Mouse (Mus musculus) hematopoietic stem cell, adult 5-6 weeks (primary cell): ENCODE results near the gene A2ml1. TPM values are rescaled to one million over a fixed set of nuclear protein-coding genes. Genes with fewer than 3 reads are reported as not detected.

Experiments used
- ATAC-seq, 2 experiments: fragments of 125-278 bp in 1 of 2; replicated peaks in 1 of 2; 2 replicates each; pipeline ENCODE4 v1.8.0; 2016 to 2017; ENCODE audit warnings: inconsistent platforms in 2 of 2, mild to moderate bottlenecking in 2 of 2, moderate number of reproducible peaks in 2 of 2, low read depth in 1 of 2, moderate TSS enrichment in 1 of 2; ENCODE audit not compliant: low FRiP score in 2 of 2, poor library complexity in 2 of 2, severe bottlenecking in 2 of 2, insufficient read depth in 1 of 2, low TSS enrichment in 1 of 2
- total RNA-seq: library from RNA; stranded (forward); fragments of 172-1452, 232-1000 nt; gene quantifications from 2 replicates; pipeline ENCODE4 v1.2.3, GENCODE M21; 2017

Gene A2ml1
- total RNA-seq, 1 experiment from 2014 or later = not detected

GRCm38 (mm10) chr6:128504743-128505142, 76.7 kb downstream of the A2ml1 start:
- ATAC-seq = no peak

- ATAC-seq = no peak
Observed at GRCm38 (mm10) chr6:128495346-128495745, 86.1 kb downstream of the A2ml1 start.

GRCm38 (mm10) chr6:128494646-128495331, 86.6 kb downstream of the A2ml1 start:
- ATAC-seq = no peak

GRCm38 (mm10) chr6:128491916-128492315, 89.5 kb downstream of the A2ml1 start:
- ATAC-seq = no peak

- no peak for ATAC-seq
Observed at GRCm38 (mm10) chr6:128490141-128490540, 91.3 kb downstream of the A2ml1 start.

Other genes starting within 250 kb of the A2ml1 start
- gene Tulp3, start 225.8 kb downstream of the A2ml1 start, total RNA-seq = 0.56 and 1.5 TPM in 2 replicates
- 49.2 and 50.2 TPM in 2 replicates for gene Rhno1, start 218.7 kb downstream of the A2ml1 start, total RNA-seq
- 11.6 and 15.2 TPM in 2 replicates for gene Foxm1, start 218.6 kb downstream of the A2ml1 start, total RNA-seq
- gene Tex52, start 206.2 kb downstream of the A2ml1 start, total RNA-seq = not detected in 2 replicates
- gene Gm44596, start 206.1 kb downstream of the A2ml1 start, total RNA-seq = not detected in 2 replicates
- not detected in 2 replicates for gene Nrip2, start 182.3 kb downstream of the A2ml1 start, total RNA-seq
- gene Itfg2, start 156.7 kb downstream of the A2ml1 start, total RNA-seq = 32.2 and 51.9 TPM in 2 replicates
- gene Fkbp4, start 142.9 kb downstream of the A2ml1 start, total RNA-seq = 211 and 308 TPM in 2 replicates
- gene Pzp, start 54.9 kb downstream of the A2ml1 start, total RNA-seq = not detected in 2 replicates
- gene Klrb1a, start 41.9 kb upstream of the A2ml1 start, total RNA-seq = 3.1 TPM in 1 of 2 replicates, not detected in the other
- not detected in 2 replicates for gene Clec2h, start 80.8 kb upstream of the A2ml1 start, total RNA-seq
- gene Klrb1, start 141.5 kb upstream of the A2ml1 start, total RNA-seq = not detected in 2 replicates
- gene Klrb1c, start 207.6 kb upstream of the A2ml1 start, total RNA-seq = 4.6 and 5.6 TPM in 2 replicates
- 1.1 TPM in 1 of 2 replicates, not detected in the other for gene Gm44511, start 244.7 kb upstream of the A2ml1 start, total RNA-seq
- gene Klrb1b, start 244.7 kb upstream of the A2ml1 start, total RNA-seq = 0.20 and 1.1 TPM in 2 replicates